Mouse (Mus musculus) ES-Bruce4 (cell line): Measurements from ENCODE around the gene Mybpc1. TPM values are rescaled to one million over a fixed set of nuclear protein-coding genes. Genes with fewer than 3 reads are reported as not detected.
A peak's percentile ranks its signal among the peaks of the same experiment; 100 is the strongest.

ENCODE experiments used
- H3K27ac ChIP-seq: 2 replicates; pipeline ENCODE4 v1.5.1; 2012; ENCODE audit warnings: low read length, inconsistent platforms; ENCODE audit not compliant: insufficient read depth
- H3K27me3 ChIP-seq: 2 replicates; pipeline ENCODE4 v1.6.1; 2012; ENCODE audit warnings: mild to moderate bottlenecking, low read length, inconsistent platforms; ENCODE audit not compliant: control insufficient read depth, poor library complexity, insufficient read depth, severe bottlenecking
- H3K36me3 ChIP-seq: 2 replicates; pipeline ENCODE4 v1.6.1; 2012; ENCODE audit warnings: inconsistent platforms, mild to moderate bottlenecking, low read length, moderate library complexity; ENCODE audit not compliant: control insufficient read depth, poor library complexity, insufficient read depth, severe bottlenecking
- H3K4me1 ChIP-seq: one replicate; pipeline ENCODE4 v1.8.1; 2011; ENCODE audit warnings: low read length; ENCODE audit not compliant: control insufficient read depth, insufficient read depth
- H3K4me3 ChIP-seq: 2 replicates; pipeline ENCODE4 v1.5.1; 2011; ENCODE audit warnings: low read depth, mild to moderate bottlenecking, low read length
- H3K9ac ChIP-seq: 2 replicates; pipeline ENCODE4 v1.6.1; 2012; ENCODE audit warnings: low read depth, mild to moderate bottlenecking, inconsistent platforms; ENCODE audit not compliant: poor library complexity, severe bottlenecking
- H3K9me3 ChIP-seq: replicated peaks from 2 replicates; pipeline ENCODE4 v1.6.1; 2012; ENCODE audit warnings: mild to moderate bottlenecking, low read length, inconsistent platforms; ENCODE audit not compliant: control insufficient read depth, poor library complexity, insufficient read depth, severe bottlenecking
- CTCF ChIP-seq: IDR thresholded peaks from one replicate; pipeline ENCODE4 v1.8.1; 2011; ENCODE audit warnings: low read depth, low read length
- EP300 ChIP-seq: IDR thresholded peaks from 2 replicates; pipeline ENCODE4 v1.6.1; 2011; ENCODE audit warnings: low read depth, low read length; ENCODE audit not compliant: insufficient read depth
- POLR2A ChIP-seq: IDR thresholded peaks from one replicate; pipeline ENCODE4 v1.8.1; 2011; ENCODE audit warnings: low read length; ENCODE audit not compliant: insufficient read depth
- polyA plus RNA-seq: library from polyadenylated mRNA; stranded (reverse); fragments of >200 nt; gene quantifications from 2 replicates; pipeline ENCODE4 v1.2.4, GENCODE M21; 2011; ENCODE audit warnings: low read depth; ENCODE audit not compliant: missing spikeins, insufficient read depth, insufficient read length

The Mybpc1 gene
- not detected in 2 replicates for polyA plus RNA-seq

DNA sequence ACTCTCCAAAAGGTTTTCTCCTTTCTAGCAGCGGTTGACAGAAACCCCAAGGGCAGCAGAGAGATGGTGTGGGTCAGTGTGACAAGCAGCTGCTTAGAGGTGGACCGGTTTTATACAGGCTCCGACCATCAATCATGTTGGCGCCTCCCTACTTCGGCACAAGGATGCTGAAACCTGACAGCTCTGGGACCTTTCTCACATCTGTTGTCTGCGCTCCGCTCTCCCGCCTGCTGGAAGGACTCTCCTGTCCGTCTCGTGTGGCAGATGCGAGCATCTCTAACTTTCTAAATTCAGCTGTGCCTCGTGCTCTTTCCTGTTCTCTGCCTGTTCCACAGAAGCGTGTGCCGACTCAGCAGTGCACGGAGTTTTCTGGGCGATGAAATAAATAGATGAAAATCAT, at the start of gene Mybpc1:
TSS of gene Mybpc1 (minus strand) at position 210 of the 400 bp plus-strand sequence.
- Histone ChIP-seq H3K9me3 (no peaks in the 10 kb centered on the region), H3K4me3 (no peak within 1 kb of the TSS), H3K27me3 (no peaks in the 10 kb centered on the region), H3K27ac (no peak within 1 kb of the TSS), H3K4me1 (no peaks in the 10 kb centered on the region), H3K9ac (no peak within 1 kb of the TSS), H3K36me3 (no peaks in the 10 kb centered on the region)
- TF ChIP-seq POLR2A, result no peak
- TF ChIP-seq EP300, result no peak
- no peak for TF ChIP-seq CTCF

DNA sequence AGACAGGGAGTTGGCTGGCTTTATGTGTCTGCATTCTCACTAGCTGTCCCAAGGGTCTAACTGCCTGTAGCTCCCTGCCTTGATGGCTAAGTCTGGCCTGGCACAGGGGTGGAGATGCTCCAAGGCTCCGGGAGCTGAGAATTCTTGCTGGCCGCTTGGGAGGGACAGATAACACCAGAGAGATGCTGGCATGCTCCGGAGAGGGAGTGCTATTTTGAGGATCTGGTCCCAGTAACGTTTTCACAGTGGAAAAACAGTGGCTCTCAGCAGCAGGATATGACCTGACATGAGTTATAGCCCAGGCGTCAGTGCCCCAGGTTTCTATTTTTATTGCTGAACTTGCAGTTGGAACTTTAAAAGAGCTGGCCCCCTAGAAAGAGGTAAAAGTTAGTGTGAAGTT, 40.5 kb upstream of the Mybpc1 start:
- TF ChIP-seq POLR2A, result no peak
- Histone ChIP-seq H3K4me3 (no peak overlapping the region), H3K9ac (no peak overlapping the region), H3K27ac (no peak overlapping the region), H3K4me1 (no peaks in the 10 kb centered on the region), H3K27me3 (no peaks in the 10 kb centered on the region), H3K9me3 (peaks cover 10% of the 10 kb centered on the region), H3K36me3 (no peaks in the 10 kb centered on the region)

DNA sequence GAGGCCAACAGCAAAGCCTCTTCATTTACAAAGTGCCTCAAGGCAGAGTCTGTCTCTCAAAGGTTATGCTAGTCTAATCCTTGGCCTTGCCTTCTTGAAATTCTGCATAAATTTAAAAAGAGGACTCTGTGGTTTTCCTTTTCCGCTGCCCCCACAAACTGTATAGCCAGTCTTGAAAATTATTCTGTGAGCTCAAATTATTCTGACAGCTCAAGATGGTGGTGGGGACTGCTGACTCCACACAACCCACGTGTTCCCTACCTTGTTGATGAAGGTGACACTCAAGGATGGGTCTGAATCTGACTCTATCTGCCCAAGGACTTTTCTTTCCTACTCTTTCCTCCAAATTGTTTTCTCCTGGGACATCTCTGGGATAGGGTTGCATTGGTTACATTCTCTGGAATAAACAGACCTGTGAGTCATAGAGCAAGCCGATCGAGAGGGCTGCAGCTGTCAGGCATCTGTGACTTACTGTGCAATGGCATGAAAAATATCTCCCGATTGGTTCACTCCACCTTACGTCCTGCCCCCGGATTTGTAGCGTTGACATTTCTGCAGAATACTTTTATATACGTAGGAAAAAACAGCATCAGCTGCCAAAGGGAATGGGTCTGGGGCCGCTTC, 26.5 kb upstream of the Mybpc1 start:
- Histone ChIP-seq H3K27me3 (no peaks in the 10 kb centered on the region), H3K4me3 (no peak overlapping the region), H3K27ac (no peak overlapping the region), H3K4me1 (peaks cover 2% of the 10 kb centered on the region), H3K9me3 (no peaks in the 10 kb centered on the region), H3K9ac (no peak overlapping the region), H3K36me3 (no peaks in the 10 kb centered on the region)
- TF ChIP-seq POLR2A (no peak), EP300 (no peak), CTCF (no peak)

DNA sequence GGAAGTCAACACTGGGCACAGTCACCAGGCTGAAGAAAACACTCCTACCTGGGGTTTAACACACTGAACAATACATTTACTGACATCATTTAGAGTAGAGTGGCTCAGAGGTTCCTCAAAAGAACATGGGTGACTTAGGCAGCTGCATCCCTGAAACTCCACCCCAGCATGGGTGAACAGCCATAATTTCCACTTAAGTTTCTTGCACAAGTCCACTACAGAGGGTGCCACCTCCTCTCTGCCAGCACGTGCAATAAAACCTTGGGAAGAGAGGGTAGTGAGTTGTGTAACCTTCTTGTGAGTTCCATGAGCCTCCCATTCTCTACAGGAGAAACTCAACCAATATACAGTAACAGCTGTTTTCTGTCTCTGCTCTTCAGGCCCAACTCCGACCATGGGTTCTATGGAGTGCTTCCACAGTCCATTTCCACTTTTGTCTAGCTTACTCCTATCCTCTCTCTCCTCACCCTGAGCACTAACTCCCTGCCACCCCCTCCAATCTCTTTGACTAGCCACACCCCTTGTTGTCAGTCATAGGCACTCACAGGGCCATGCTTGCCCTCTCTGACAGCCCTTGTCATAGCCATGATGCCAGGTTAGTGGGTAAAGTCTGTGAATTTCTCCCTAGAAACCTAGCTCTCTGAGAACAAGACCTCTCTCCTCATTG, 25.8 kb upstream of the Mybpc1 start:
- Histone ChIP-seq H3K27ac (no peak overlapping the region), H3K9me3 (no peaks in the 10 kb centered on the region), H3K4me1 (peaks cover 2% of the 10 kb centered on the region), H3K27me3 (no peaks in the 10 kb centered on the region), H3K4me3 (no peak overlapping the region), H3K9ac (no peak overlapping the region), H3K36me3 (no peaks in the 10 kb centered on the region)
- no peak for TF ChIP-seq POLR2A
- TF ChIP-seq CTCF, result no peak
- no peak for TF ChIP-seq EP300

DNA sequence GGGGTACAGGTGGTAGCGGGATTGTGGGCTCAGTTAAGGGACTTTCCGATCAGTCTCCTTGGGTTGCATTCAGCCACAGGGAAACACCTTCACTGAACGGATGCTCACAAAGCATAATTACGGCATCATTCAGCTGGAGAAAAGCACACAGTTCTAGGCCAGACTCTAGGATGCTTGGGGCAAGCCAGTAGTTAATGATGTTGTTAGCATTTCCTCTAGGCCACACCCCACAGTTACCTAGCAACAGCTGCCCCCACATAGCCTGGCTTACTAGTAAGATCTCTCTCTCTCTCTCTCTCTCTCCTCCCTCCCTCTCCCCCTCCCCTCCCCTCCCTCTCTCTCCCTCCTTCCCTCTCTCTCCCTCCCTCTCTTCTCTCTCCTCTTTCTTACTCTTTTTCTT, 22.1 kb upstream of the Mybpc1 start:
- Histone ChIP-seq H3K9ac (no peak overlapping the region), H3K27me3 (no peaks in the 10 kb centered on the region), H3K9me3 (peaks cover 7% of the 10 kb centered on the region; the same call in 1 of the 2 replicates), H3K27ac (peak overlapping the region; percentile 59; the same call in 1 of the 2 replicates), H3K4me3 (no peak overlapping the region), H3K4me1 (peaks cover 2% of the 10 kb centered on the region), H3K36me3 (no peaks in the 10 kb centered on the region)
- TF ChIP-seq POLR2A (no peak), CTCF (no peak), EP300 (peak; percentile 63; the same call in 1 of the 2 replicates)

DNA sequence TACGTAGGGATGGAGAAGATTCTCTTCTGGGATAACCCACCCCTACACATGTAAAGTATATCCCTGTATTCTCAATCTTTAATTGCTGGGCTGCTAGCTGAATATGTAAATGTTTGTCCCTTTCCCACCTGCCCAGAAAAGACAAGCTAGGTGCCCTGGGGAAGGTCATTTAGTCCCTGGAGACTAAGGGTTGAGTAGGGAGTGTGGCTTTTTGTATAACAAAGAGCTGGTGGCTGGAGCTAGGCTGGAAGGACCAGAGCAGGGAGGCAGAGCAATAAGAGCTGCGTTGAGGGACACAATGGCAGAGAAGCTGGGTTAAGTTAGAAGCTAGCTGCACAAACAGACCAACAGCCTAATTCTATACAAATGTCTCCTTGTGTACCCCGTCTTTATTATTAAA, 21.2 kb upstream of the Mybpc1 start:
- no peaks in the 10 kb centered on the region for H3K36me3 ChIP-seq
- no peak overlapping the region for H3K9ac ChIP-seq
- H3K4me3 ChIP-seq, result no peak overlapping the region
- no peaks in the 10 kb centered on the region for H3K27me3 ChIP-seq
- H3K4me1 ChIP-seq, result peaks cover 2% of the 10 kb centered on the region
- no peak overlapping the region; the same call in 1 of the 2 replicates for H3K27ac ChIP-seq
- H3K9me3 ChIP-seq, result peaks cover 7% of the 10 kb centered on the region; the same call in 1 of the 2 replicates
- TF ChIP-seq CTCF (no peak), EP300 (peak; percentile 81), POLR2A (no peak)
